Mouse (Mus musculus) E14TG2a.4 (cell line): ENCODE data around the gene Cd4.

Experiments used
- CTCF ChIP-seq: conservative IDR thresholded peaks from 2 replicates; pipeline ENCODE4 v1.5.1; 2014; ENCODE audit warnings: low read length
- NANOG ChIP-seq: IDR thresholded peaks from 2 replicates; pipeline ENCODE4 v1.6.1; 2014; ENCODE audit warnings: borderline replicate concordance, low read length, mixed read lengths

GRCm38 (mm10) chr6:124814858-124815774 is 72.9 kb downstream of the Cd4 start:
- TF ChIP-seq CTCF (no peak), NANOG (no peak)
